Mouse (Mus musculus) limb, embryonic 14.5 days (tissue): ENCODE data around the gene Pold2. TPM values are rescaled to one million over a fixed set of nuclear protein-coding genes. Genes with fewer than 3 reads are reported as not detected.
A peak's percentile ranks its signal among the peaks of the same experiment; 100 is the strongest.

Source experiments
- ATAC-seq: fragments of 200-750 bp; cut with Nextera tagmentation; 2 replicates; pipeline ENCODE4 v1.8.0; 2017; ENCODE audit warnings: low read depth, moderate number of reproducible peaks, moderate TSS enrichment; ENCODE audit not compliant: low FRiP score
- DNase-seq: peaks from one replicate; pipeline ENCODE4 v3.0.0-alpha.2; 2015; ENCODE audit warnings: low spot score
- H3K27ac ChIP-seq: fragments of 300-500 bp; sonication (generic); replicated peaks from 2 replicates; pipeline ENCODE4 v1.5.1; 2014; ENCODE audit warnings: low read depth, mild to moderate bottlenecking, low read length, moderate library complexity, mixed read lengths
- H3K27me3 ChIP-seq: fragments of 300-500 bp; sonication (generic); 2 replicates; pipeline ENCODE4 v1.6.1; 2014; ENCODE audit warnings: low read length, mixed read lengths; ENCODE audit not compliant: control insufficient read depth, insufficient read depth
- H3K36me3 ChIP-seq: fragments of 300-500 bp; sonication (generic); 2 replicates; pipeline ENCODE4 v1.6.1; 2014; ENCODE audit warnings: mild to moderate bottlenecking, low read length, moderate library complexity, mixed read lengths; ENCODE audit not compliant: control insufficient read depth, insufficient read depth
- H3K4me1 ChIP-seq: fragments of 300-500 bp; sonication (generic); 2 replicates; pipeline ENCODE4 v1.6.1; 2014; ENCODE audit warnings: antibody characterized with exemption, low read length, mixed read lengths; ENCODE audit not compliant: control insufficient read depth, insufficient read depth
- H3K4me2 ChIP-seq: fragments of 300-500 bp; sonication (generic); replicated peaks from 2 replicates; pipeline ENCODE4 v1.6.1; 2014; ENCODE audit warnings: low read depth, mild to moderate bottlenecking, low read length, moderate library complexity; ENCODE audit not compliant: severe bottlenecking
- H3K4me3 ChIP-seq: fragments of 300-500 bp; sonication (generic); replicated peaks from 2 replicates; pipeline ENCODE4 v1.5.1; 2014; ENCODE audit warnings: low read length
- H3K9ac ChIP-seq: fragments of 300-500 bp; sonication (generic); 2 replicates; pipeline ENCODE4 v1.6.1; 2014; ENCODE audit warnings: mild to moderate bottlenecking, low read depth, low read length, moderate library complexity; ENCODE audit not compliant: severe bottlenecking
- H3K9me3 ChIP-seq: fragments of 300-500 bp; sonication (generic); 2 replicates; pipeline ENCODE4 v1.6.1; 2016; ENCODE audit warnings: low read length; ENCODE audit not compliant: control insufficient read depth
- POLR2A ChIP-seq: fragments of 200-500 bp; IDR thresholded peaks from 2 replicates; pipeline ENCODE4 v1.8.0; 2012; ENCODE audit warnings: inconsistent platforms, mild to moderate bottlenecking, moderate library complexity, borderline replicate concordance; ENCODE audit not compliant: insufficient read depth, insufficient read length; ENCODE audit errors: extremely low read depth
- WGBS: fragments of 180-500 bp; shearing (Covaris S2); extraction: QIAGEN DNeasy Blood & Tissue Kit; methylation state at CpG from one replicate; pipeline ENCODE4 v1.1.7; 2014; 5-methylcytosine and 5-hydroxymethylcytosine counted together
- polyA plus RNA-seq, 2 experiments: library from polyadenylated mRNA; depleted of rRNA in 1 of 2; stranded (reverse) in 1 of 2; unstranded in 1 of 2; fragments of >200 nt; fragmentation: Nextera tagmentation in 1 of 2; extraction: Ambion mirVana in 1 of 2; gene quantifications; 2 replicates each; pipeline versions ENCODE4 v1.2.1 to v1.2.3; 2012 to 2014

Pold2 gene
- polyA plus RNA-seq, 2 experiments, result 95.8 to 158 TPM

GRCm38 (mm10) chr11:5837251-5838246 lies 40.5 kb downstream of the Pold2 start, which contains the start of gene Polm:
TSS of gene Polm (minus strand) at chr11:5838016.
- Histone ChIP-seq H3K4me1 (peaks cover 5% of the 10 kb centered on the region; the same call in 1 of the 2 replicates), H3K36me3 (peaks cover 16% of the 10 kb centered on the region), H3K4me3 (peak within 1 kb of the TSS; percentile 65), H3K27ac (peak within 1 kb of the TSS; percentile 58), H3K4me2 (peak within 1 kb of the TSS; percentile 90), H3K9ac (peak within 1 kb of the TSS; percentile 76), H3K27me3 (no peaks in the 10 kb centered on the region), H3K9me3 (no peaks in the 10 kb centered on the region)
- TF ChIP-seq POLR2A, result no peak; the same call in 1 of the 2 replicates
- DNase-seq, result peak; percentile 97
- under 1% methylated on average over 61 of the region's 63 CpGs for WGBS
- peak; percentile 95 for ATAC-seq

GRCm38 (mm10) chr11:5836126-5836525 lies 42.0 kb downstream of the Pold2 start:
- Histone ChIP-seq H3K9me3 (no peaks in the 10 kb centered on the region), H3K4me3 (no peak overlapping the region), H3K4me1 (peaks cover 5% of the 10 kb centered on the region; the same call in 1 of the 2 replicates), H3K4me2 (no peak overlapping the region), H3K36me3 (peaks cover 30% of the 10 kb centered on the region), H3K27ac (no peak overlapping the region), H3K27me3 (no peaks in the 10 kb centered on the region), H3K9ac (no peak overlapping the region)
- WGBS, result 33% methylated on average over 1 of the region's 1 CpGs
- ATAC-seq (no peak), DNase-seq (no peak)
- TF ChIP-seq POLR2A, result no peak

- DNase-seq (no peak), ATAC-seq (no peak)
- peaks cover 36% of the 10 kb centered on the region for H3K36me3 ChIP-seq
- H3K27me3 ChIP-seq, result no peaks in the 10 kb centered on the region
- no peak overlapping the region for H3K4me2 ChIP-seq
- TF ChIP-seq POLR2A, result no peak
- no peak overlapping the region for H3K27ac ChIP-seq
- H3K4me1 ChIP-seq, result peaks cover 3% of the 10 kb centered on the region; the same call in 1 of the 2 replicates
- 86% methylated on average over 7 of the region's 7 CpGs for WGBS
- no peak overlapping the region for H3K9ac ChIP-seq
- no peak overlapping the region for H3K4me3 ChIP-seq
- no peaks in the 10 kb centered on the region for H3K9me3 ChIP-seq
Measured at GRCm38 (mm10) chr11:5835057-5835456, 43.0 kb downstream of the Pold2 start.

- H3K4me3 ChIP-seq, result no peak overlapping the region
- H3K9ac ChIP-seq, result no peak overlapping the region
- 79% methylated on average over 9 of the region's 9 CpGs for WGBS
- no peak for TF ChIP-seq POLR2A
- no peak overlapping the region for H3K4me2 ChIP-seq
- peaks cover 38% of the 10 kb centered on the region for H3K36me3 ChIP-seq
- no peaks in the 10 kb centered on the region; the same call in 1 of the 2 replicates for H3K4me1 ChIP-seq
- no peaks in the 10 kb centered on the region for H3K27me3 ChIP-seq
- DNase-seq, result no peak
- H3K27ac ChIP-seq, result no peak overlapping the region
- no peaks in the 10 kb centered on the region for H3K9me3 ChIP-seq
- no peak for ATAC-seq
Measured at GRCm38 (mm10) chr11:5834506-5834905, 43.6 kb downstream of the Pold2 start.

GRCm38 (mm10) chr11:5829327-5829726 lies 48.8 kb downstream of the Pold2 start:
- DNase-seq (no peak), ATAC-seq (no peak)
- no peak for TF ChIP-seq POLR2A
- H3K27me3 ChIP-seq, result no peaks in the 10 kb centered on the region
- 88% methylated on average over 12 of the region's 12 CpGs for WGBS
- no peak overlapping the region for H3K9ac ChIP-seq
- H3K36me3 ChIP-seq, result peaks cover 52% of the 10 kb centered on the region
- no peaks in the 10 kb centered on the region for H3K4me1 ChIP-seq
- no peak overlapping the region for H3K4me2 ChIP-seq
- no peaks in the 10 kb centered on the region for H3K9me3 ChIP-seq
- H3K4me3 ChIP-seq, result no peak overlapping the region
- no peak overlapping the region for H3K27ac ChIP-seq
